Mouse (Mus musculus) E14TG2a.4 (cell line): ENCODE data around the gene Il17rd.

ENCODE experiments used
- CTCF ChIP-seq: conservative IDR thresholded peaks from 2 replicates; pipeline ENCODE4 v1.5.1; 2014; ENCODE audit warnings: low read length
- POU5F1 ChIP-seq: IDR thresholded peaks from 2 replicates; pipeline ENCODE4 v1.6.1; 2014; ENCODE audit warnings: low read length, borderline replicate concordance

DNA sequence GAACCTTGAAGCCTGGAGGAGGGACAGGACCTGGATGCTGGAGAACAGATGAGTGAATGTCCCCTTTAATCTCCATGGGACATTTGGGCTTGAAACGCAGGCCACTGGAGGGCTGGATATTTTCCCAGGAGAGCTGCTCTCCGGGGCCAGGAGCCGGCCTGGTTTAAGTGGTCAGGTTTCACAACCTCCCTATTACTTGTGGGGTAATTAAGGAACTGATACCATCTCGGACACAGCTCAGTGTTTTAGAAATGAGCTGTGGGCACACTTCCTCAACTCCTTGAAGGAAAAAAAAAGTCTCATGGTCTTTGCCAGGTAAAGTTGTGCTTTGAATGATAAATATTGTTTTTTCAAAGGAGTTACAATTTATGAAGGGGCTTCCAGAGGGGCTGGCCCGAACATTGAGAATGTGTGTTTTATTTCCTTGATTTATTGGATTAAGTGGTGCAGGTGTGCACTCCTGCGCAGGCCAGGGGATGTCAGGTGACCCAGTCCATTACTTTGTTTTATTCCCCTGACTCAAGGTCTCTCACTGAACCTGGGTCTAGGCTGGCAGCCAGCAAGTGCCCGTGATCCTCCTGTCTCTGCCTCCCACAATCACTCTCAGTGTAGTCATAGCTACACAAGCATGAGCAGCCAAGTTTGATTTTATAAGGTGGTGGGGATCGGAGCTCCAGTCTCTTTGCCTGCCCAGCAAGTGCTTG, 3.7 kb downstream of the Il17rd start:
- TF ChIP-seq CTCF: no peak
- TF ChIP-seq POU5F1: no peak
